ENCODE assay signal across 24 mouse cellular contexts in genomic region chr15:61920041-61920440, GRCm38 (mm10).
"Had no signal": no experiment of that assay in that cellular context is flagged by ENCODE, and none has a peak within 500 bp of the region (broad histone marks: within the 10 kb centered on the region; RNA-seq: fewer than 3 reads in every experiment).

No protein-coding gene starts in this region.

- H3K9ac ChIP-seq: heart, embryonic 13.5 days; heart, embryonic 15.5 days; hindbrain, embryonic 14.5 days; kidney, embryonic 15.5 days; limb, embryonic 13.5 days; limb, embryonic 15.5 days; liver, embryonic 12.5 days; liver, embryonic 14.5 days had no signal

- H3K4me3 ChIP-seq: heart, embryonic 13.5 days; heart, embryonic 15.5 days; kidney, embryonic 15.5 days; left cerebral cortex, adult 2 months; limb, embryonic 13.5 days; limb, embryonic 15.5 days; liver, embryonic 12.5 days had no signal

- H3K9me3 ChIP-seq: heart, embryonic 15.5 days; kidney, embryonic 15.5 days; limb, embryonic 15.5 days; liver, embryonic 12.5 days had no signal

- H3K27ac ChIP-seq: heart, embryonic 13.5 days; heart, embryonic 15.5 days; hindbrain, embryonic 14.5 days; kidney, embryonic 15.5 days; kidney, postnatal 0 days; left cerebral cortex, adult 2 months; limb, embryonic 13.5 days; limb, embryonic 15.5 days; liver, embryonic 12.5 days; liver, embryonic 14.5 days had no signal

- H3K36me3 ChIP-seq: heart, embryonic 13.5 days; heart, embryonic 15.5 days; kidney, embryonic 15.5 days; limb, embryonic 13.5 days; limb, embryonic 15.5 days; liver, embryonic 12.5 days had no signal

- DNase-seq: gastrocnemius, postnatal 14 days; gastrocnemius, postnatal 36 days; heart, adult 18-20 months; heart, postnatal 14 days; heart, postnatal 36 days; kidney, adult 11 months; kidney, adult 2 months; kidney, adult 9 months; kidney, postnatal 14 days; kidney, postnatal 36 days; layer of hippocampus, adult 9-11 months had no signal

- H3K4me1 ChIP-seq: heart, embryonic 13.5 days; heart, embryonic 15.5 days; kidney, embryonic 15.5 days; limb, embryonic 13.5 days; limb, embryonic 15.5 days; liver, embryonic 12.5 days had no signal

- ATAC-seq: hindbrain, embryonic 16.5 days; intestine, embryonic 16.5 days; liver, embryonic 12.5 days had no signal

- H3K4me2 ChIP-seq: heart, embryonic 11.5 days; heart, embryonic 13.5 days; heart, embryonic 15.5 days; hindbrain, embryonic 14.5 days; kidney, embryonic 15.5 days; limb, embryonic 13.5 days; limb, embryonic 15.5 days; liver, embryonic 12.5 days had no signal

- H3K27me3 ChIP-seq: heart, embryonic 13.5 days; heart, embryonic 15.5 days; kidney, embryonic 15.5 days; limb, embryonic 13.5 days; limb, embryonic 15.5 days; liver, embryonic 12.5 days had no signal
